Mouse (Mus musculus) bone marrow, adult 2 months (tissue): ENCODE results near the gene A630095N17Rik.

ENCODE experiments used
- CTCF ChIP-seq: fragments of 200-500 bp; IDR thresholded peaks from 2 replicates; pipeline ENCODE4 v1.5.1; 2011; ENCODE audit warnings: low read length, control low read depth; ENCODE audit not compliant: control insufficient read depth, insufficient read depth
- POLR2A ChIP-seq: fragments of 200-500 bp; IDR thresholded peaks from 2 replicates; pipeline ENCODE4 v1.6.1; 2011; ENCODE audit warnings: low read depth, mild to moderate bottlenecking, control low read depth, low read length, borderline replicate concordance; ENCODE audit not compliant: control insufficient read depth

DNA sequence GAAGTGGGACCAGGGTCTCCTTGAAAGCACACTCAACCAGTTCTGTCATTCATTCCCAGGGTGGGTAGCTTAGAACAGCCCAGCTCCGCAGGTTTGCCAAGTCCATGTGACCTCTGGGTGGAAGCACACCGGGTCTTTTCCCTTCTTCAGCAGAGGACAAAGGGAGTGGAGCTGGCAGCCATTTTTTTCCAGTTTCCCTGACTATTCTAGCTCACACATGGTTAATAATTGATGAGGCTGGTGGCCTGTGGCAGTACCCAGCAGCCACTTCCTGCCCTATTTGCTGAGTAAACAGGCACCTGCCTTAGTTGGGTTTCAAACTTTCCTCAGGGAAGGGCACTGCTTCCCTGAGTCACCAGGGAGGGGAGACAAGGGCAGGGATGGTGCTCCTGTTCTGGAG lies 17.5 kb downstream of the A630095N17Rik start:
- no peak for TF ChIP-seq POLR2A
- no peak for TF ChIP-seq CTCF
